Mouse (Mus musculus) CH12.LX (cell line): Measurements from ENCODE around the gene Slc25a10.

Experiments
- BHLHE40 ChIP-seq: IDR thresholded peaks from 2 replicates; pipeline ENCODE4 v1.6.1; 2011; ENCODE audit warnings: mild to moderate bottlenecking, low read depth, low read length, improper control_type of control experiment
- CTCF ChIP-seq, 2 experiments: IDR thresholded peaks in 1 of 2; conservative IDR thresholded peaks in 1 of 2; 2 replicates each; pipeline ENCODE4 v1.5.1; 2011 to 2012; ENCODE audit warnings: low read depth in 2 of 2, low read length in 2 of 2, improper control_type of control experiment in 1 of 2, inconsistent platforms in 1 of 2, mild to moderate bottlenecking in 1 of 2, moderate library complexity in 1 of 2
- E2F4 ChIP-seq: IDR thresholded peaks from 2 replicates; pipeline ENCODE4 v1.6.1; 2011; ENCODE audit warnings: low read depth, low read length, improper control_type of control experiment; ENCODE audit not compliant: insufficient replicate concordance
- ELF1 ChIP-seq: IDR thresholded peaks from 2 replicates; pipeline ENCODE4 v1.6.1; 2014; ENCODE audit warnings: low read depth, mild to moderate bottlenecking, inconsistent platforms, low read length, improper control_type of control experiment
- EP300 ChIP-seq: IDR thresholded peaks from 2 replicates; pipeline ENCODE4 v1.6.1; 2011; ENCODE audit warnings: low read length, improper control_type of control experiment
- GABPA ChIP-seq: IDR thresholded peaks from 2 replicates; pipeline ENCODE4 v1.6.1; 2012; ENCODE audit warnings: low read depth, low read length, improper control_type of control experiment, inconsistent platforms; ENCODE audit not compliant: insufficient replicate concordance
- JUND ChIP-seq: conservative IDR thresholded peaks from 2 replicates; pipeline ENCODE4 v1.6.1; 2011; ENCODE audit warnings: low read depth, low read length, improper control_type of control experiment
- MAFK ChIP-seq: IDR thresholded peaks from 2 replicates; pipeline ENCODE4 v1.6.1; 2011; ENCODE audit warnings: low read length, improper control_type of control experiment; ENCODE audit not compliant: insufficient replicate concordance
- MAX ChIP-seq: IDR thresholded peaks from 2 replicates; pipeline ENCODE4 v1.6.1; 2011; ENCODE audit warnings: low read length, improper control_type of control experiment
- MYC ChIP-seq: IDR thresholded peaks from 2 replicates; pipeline ENCODE4 v1.6.1; 2011; ENCODE audit warnings: low read depth, mild to moderate bottlenecking, improper control_type of control experiment, low read length
- NRF1 ChIP-seq: IDR thresholded peaks from 2 replicates; pipeline ENCODE4 v1.6.1; 2014; ENCODE audit warnings: low read depth, mild to moderate bottlenecking, inconsistent platforms, low read length, improper control_type of control experiment, moderate library complexity
- POLR2A ChIP-seq: IDR thresholded peaks from 2 replicates; pipeline ENCODE4 v1.6.1; 2011; ENCODE audit warnings: low read depth, mild to moderate bottlenecking, improper control_type of control experiment, low read length
- UBTF ChIP-seq: IDR thresholded peaks from 2 replicates; pipeline ENCODE4 v1.6.1; 2012; ENCODE audit warnings: low read depth, mild to moderate bottlenecking, inconsistent platforms, low read length, improper control_type of control experiment, moderate library complexity
- USF1 ChIP-seq: IDR thresholded peaks from 2 replicates; pipeline ENCODE4 v1.6.1; 2014; ENCODE audit warnings: low read depth, mild to moderate bottlenecking, inconsistent platforms, low read length, improper control_type of control experiment

- TF ChIP-seq CTCF (conservative IDR thresholded peaks at IDR 0.05 in 1 of 2, IDR thresholded peaks at IDR 0.05 in 1 of 2; ENCODE audit: low read depth in 2 of 2, low read length in 2 of 2) = no peak
- no peak for TF ChIP-seq USF1
- peak; percentile 45 for TF ChIP-seq MAX
- no peak for TF ChIP-seq EP300
- no peak for TF ChIP-seq MAFK
- no peak; the same call in 1 of the 2 replicates for TF ChIP-seq GABPA
- no peak for TF ChIP-seq E2F4
- peak; percentile 95 for TF ChIP-seq POLR2A
- TF ChIP-seq NRF1 = peak; percentile 100
- TF ChIP-seq JUND = no peak
- TF ChIP-seq UBTF = peak; percentile 10; the same call in 1 of the 2 replicates
- peak; percentile 15; the same call in 1 of the 2 replicates for TF ChIP-seq BHLHE40
- TF ChIP-seq MYC = 0 out of 2 replicates have a peak, but pooled peaks have one; percentile 11
- peak; percentile 100 for TF ChIP-seq ELF1
Observed at GRCm38 (mm10) chr11:120467051-120467735, 24.4 kb upstream of the Slc25a10 start, which contains the start of gene Arl16.
